In the genomic region with DNA sequence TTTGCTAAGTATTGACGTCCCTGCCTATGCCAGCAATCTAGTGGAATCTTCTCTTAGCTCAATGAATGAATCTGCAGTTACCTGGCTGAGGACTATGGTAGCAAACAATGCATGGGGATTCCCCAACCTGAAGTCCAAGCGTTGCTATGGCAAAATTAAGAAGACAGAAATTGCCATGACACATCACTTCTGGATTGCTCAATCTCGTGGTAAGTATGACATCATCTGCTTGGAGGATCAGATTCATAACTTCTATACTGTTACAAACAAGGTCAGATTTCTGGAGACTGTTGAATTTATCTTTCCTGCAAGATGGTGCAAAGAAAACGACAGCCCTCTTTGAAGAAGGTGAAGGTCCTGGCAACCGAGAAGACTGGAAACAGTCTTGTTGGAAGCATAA, we compare ENCODE assay signal across 22 mouse cellular contexts.
"Had no signal": no experiment of that assay in that cellular context is flagged by ENCODE, and none has a peak within 500 bp of the region (broad histone marks: within the 10 kb centered on the region; RNA-seq: fewer than 3 reads in every experiment).

No protein-coding gene starts in this region.

- H3K4me2 ChIP-seq: limb, embryonic 12.5 days; limb, embryonic 15.5 days; liver, embryonic 11.5 days; lung, embryonic 14.5 days; midbrain, embryonic 12.5 days; midbrain, embryonic 15.5 days; neural tube, embryonic 13.5 days had no signal

- H3K4me3 ChIP-seq: layer of hippocampus, adult 2 months; left cerebral cortex, adult 2 months; limb, embryonic 12.5 days; limb, embryonic 15.5 days; midbrain, embryonic 12.5 days; midbrain, embryonic 15.5 days; neural tube, embryonic 13.5 days had no signal

- H3K27ac ChIP-seq: kidney, postnatal 0 days; layer of hippocampus, adult 2 months; left cerebral cortex, adult 2 months; limb, embryonic 12.5 days; limb, embryonic 15.5 days; liver, embryonic 14.5 days; macrophage; midbrain, embryonic 12.5 days; midbrain, embryonic 15.5 days; neural tube, embryonic 13.5 days; stomach, postnatal 0 days had no signal

- DNase-seq: kidney, adult 2 months; kidney, postnatal 25 days; layer of hippocampus, postnatal 36 days; liver, postnatal 0 days; lung, embryonic 14.5 days; right cerebral cortex, postnatal 4 days; thymus, adult 2 months; thymus, postnatal 14 days; thymus, postnatal 4 days had no signal

- ATAC-seq: liver, postnatal 0 days; lung, postnatal 0 days; midbrain, embryonic 15.5 days had no signal

- H3K27me3 ChIP-seq: limb, embryonic 12.5 days; limb, embryonic 15.5 days; midbrain, embryonic 12.5 days; midbrain, embryonic 15.5 days; neural tube, embryonic 13.5 days had no signal

- H3K4me1 ChIP-seq: limb, embryonic 12.5 days; limb, embryonic 15.5 days; midbrain, embryonic 12.5 days; midbrain, embryonic 15.5 days; neural tube, embryonic 13.5 days had no signal

- H3K36me3 ChIP-seq: limb, embryonic 12.5 days; limb, embryonic 15.5 days; midbrain, embryonic 12.5 days; midbrain, embryonic 15.5 days; neural tube, embryonic 13.5 days had no signal

- H3K9ac ChIP-seq: limb, embryonic 12.5 days; limb, embryonic 15.5 days; liver, embryonic 14.5 days; liver, postnatal 0 days; lung, embryonic 14.5 days; midbrain, embryonic 12.5 days; midbrain, embryonic 15.5 days; neural tube, embryonic 13.5 days had no signal

- H3K9me3 ChIP-seq: limb, embryonic 12.5 days; limb, embryonic 15.5 days; midbrain, embryonic 12.5 days; midbrain, embryonic 15.5 days; neural tube, embryonic 13.5 days had no signal
